Mouse (Mus musculus) hematopoietic stem cell, adult 5-6 weeks (primary cell): ENCODE measurements around the gene Rtl8c. TPM values are rescaled to one million over a fixed set of nuclear protein-coding genes. Genes with fewer than 3 reads are reported as not detected.
"Not testable (repeated sequence)": the region's sequence is repeated elsewhere in the genome, so short reads cannot be mapped to it uniquely, and the experiment has no call there.

Experiments
- ATAC-seq, 2 experiments: fragments of 125-278 bp in 1 of 2; replicated peaks in 1 of 2; 2 replicates each; pipeline ENCODE4 v1.8.0; 2016 to 2017; ENCODE audit warnings: inconsistent platforms in 2 of 2, mild to moderate bottlenecking in 2 of 2, moderate number of reproducible peaks in 2 of 2, low read depth in 1 of 2, moderate TSS enrichment in 1 of 2; ENCODE audit not compliant: low FRiP score in 2 of 2, poor library complexity in 2 of 2, severe bottlenecking in 2 of 2, insufficient read depth in 1 of 2, low TSS enrichment in 1 of 2
- total RNA-seq: library from RNA; stranded (forward); fragments of 172-1452, 232-1000 nt; gene quantifications from 2 replicates; pipeline ENCODE4 v1.2.3, GENCODE M21; 2017

Rtl8c gene
- 1.7 and 9.7 TPM in 2 replicates for total RNA-seq

- ATAC-seq: peak; percentile 99
Observed at GRCm38 (mm10) chrX:53607242-53608121, at the start of gene Rtl8c. Gene Rtl8c (plus strand): TSS chrX:53608032.

- no peak for ATAC-seq
Observed at GRCm38 (mm10) chrX:53579311-53579710, 28.5 kb upstream of the Rtl8c start.

GRCm38 (mm10) chrX:53581407-53581806, 26.4 kb upstream of the Rtl8c start:
- not testable (repeated sequence) for ATAC-seq

- ATAC-seq: not testable (repeated sequence)
Observed at GRCm38 (mm10) chrX:53583404-53583803, 24.4 kb upstream of the Rtl8c start.

GRCm38 (mm10) chrX:53599993-53600392, 7.8 kb upstream of the Rtl8c start:
- not testable (repeated sequence) for ATAC-seq

- ATAC-seq: not testable (repeated sequence)
Observed at GRCm38 (mm10) chrX:53606176-53606575, 1.7 kb upstream of the Rtl8c start.

GRCm38 (mm10) chrX:53608122-53608813, 436 bp downstream of the Rtl8c start:
- 0 out of 4 replicates have a peak, but pooled peaks of 1 of the 2 experiments have one; percentile 8 for ATAC-seq

GRCm38 (mm10) chrX:53608879-53609278, 1.0 kb downstream of the Rtl8c start, which contains the start of gene Gm14597:
Gene Gm14597 (minus strand): TSS chrX:53608979.
- not testable (repeated sequence) for ATAC-seq

- peak; percentile 66 to 69; a peak in 2 of 4 replicates for ATAC-seq
Observed at GRCm38 (mm10) chrX:53610571-53610970, 2.7 kb downstream of the Rtl8c start.

- not testable (repeated sequence) for ATAC-seq
Observed at GRCm38 (mm10) chrX:53611395-53611794, 3.6 kb downstream of the Rtl8c start.

- not testable (repeated sequence) for ATAC-seq
Observed at GRCm38 (mm10) chrX:53638107-53638506, 30.3 kb downstream of the Rtl8c start.

GRCm38 (mm10) chrX:53642604-53642979, 34.8 kb downstream of the Rtl8c start:
- not testable (repeated sequence) for ATAC-seq

GRCm38 (mm10) chrX:53642980-53643961, 35.4 kb downstream of the Rtl8c start, which contains the start of gene Rtl8a:
Gene Rtl8a (minus strand): TSS chrX:53643682.
- ATAC-seq: peak; percentile 97 to 99

- no peak for ATAC-seq
Observed at GRCm38 (mm10) chrX:53645885-53646284, 38.1 kb downstream of the Rtl8c start.

- ATAC-seq: not testable (repeated sequence)
Observed at GRCm38 (mm10) chrX:53652917-53653316, 45.1 kb downstream of the Rtl8c start.
